Mouse (Mus musculus) right cerebral cortex, postnatal 36 days (tissue): ENCODE results near the gene Apon.
"Not testable (repeated sequence)": the region's sequence is repeated elsewhere in the genome, so short reads cannot be mapped to it uniquely, and the experiment has no call there.

Source experiments
- DNase-seq, 2 experiments: peaks; one replicate each; pipeline ENCODE4 v3.0.0; 2022; ENCODE audit warnings: low spot score in 2 of 2, mixed read lengths in 1 of 2

Apon gene

DNA sequence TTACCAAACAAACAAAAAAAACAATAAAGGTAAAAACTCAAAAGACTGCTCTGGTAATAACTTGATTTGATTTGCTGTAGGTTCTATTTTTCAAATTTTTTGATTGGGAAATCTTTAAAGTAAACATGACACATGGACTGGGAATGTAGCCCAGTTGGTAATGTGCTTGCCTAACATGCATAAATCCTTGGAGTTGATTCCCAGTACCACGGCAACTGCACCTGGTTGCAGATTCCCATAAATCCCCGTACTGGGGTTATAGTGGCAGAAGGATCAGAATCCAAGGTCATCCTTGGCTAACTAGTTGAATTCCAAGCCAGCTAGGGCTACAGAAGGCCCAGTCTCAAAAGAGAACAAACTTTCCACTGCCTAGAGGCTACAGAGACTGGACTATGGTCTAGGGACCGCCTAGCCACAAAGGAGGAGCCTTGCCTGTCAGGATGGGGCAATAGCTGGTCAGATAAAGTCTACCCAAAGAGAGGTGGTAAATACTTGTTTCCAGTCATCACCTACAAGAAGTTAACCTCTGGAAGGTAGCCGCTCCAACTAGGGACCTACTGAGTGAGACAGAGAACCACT is at the start of gene Apon:
Gene Apon, plus strand, starts transcription at position 420 of the 579 bp plus-strand sequence.
- no peak for DNase-seq

DNA sequence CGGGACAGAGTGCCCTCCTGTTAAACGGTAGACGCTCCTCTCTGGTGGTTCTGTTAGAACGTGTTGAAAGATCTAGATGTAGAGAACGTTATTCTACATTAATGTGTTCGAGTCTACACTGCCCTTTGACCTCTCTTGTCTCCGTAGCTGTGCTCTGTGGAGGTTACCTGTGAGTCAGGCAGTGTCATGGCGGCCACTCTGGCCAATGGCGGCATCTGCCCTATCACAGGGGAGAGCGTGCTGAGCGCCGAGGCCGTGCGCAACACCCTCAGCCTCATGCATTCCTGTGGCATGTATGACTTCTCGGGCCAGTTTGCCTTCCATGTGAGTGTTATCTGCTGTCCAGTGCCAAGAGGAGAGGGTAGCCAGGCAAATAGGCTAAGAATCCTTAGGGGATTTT is 49.0 kb upstream of the Apon start:
- DNase-seq = no peak

DNA sequence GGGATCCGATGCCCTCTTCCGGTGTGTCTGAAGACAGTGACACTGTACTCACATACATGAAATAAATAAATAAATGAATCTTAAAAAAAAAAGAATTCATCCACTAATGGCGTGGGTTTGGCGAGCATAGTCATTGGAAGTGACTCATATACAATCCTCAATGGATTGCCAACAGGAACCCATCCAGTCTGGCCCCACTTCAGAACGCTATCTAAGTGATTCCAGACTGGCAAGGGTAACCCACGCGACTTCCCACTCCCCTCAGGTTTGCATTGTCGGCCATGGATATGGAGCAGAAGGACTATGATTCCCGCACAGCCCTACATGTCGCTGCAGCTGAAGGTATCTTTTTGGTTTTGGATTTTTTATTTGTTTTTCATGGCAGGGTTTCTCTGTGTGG is 45.6 kb upstream of the Apon start:
- no peak for DNase-seq

DNA sequence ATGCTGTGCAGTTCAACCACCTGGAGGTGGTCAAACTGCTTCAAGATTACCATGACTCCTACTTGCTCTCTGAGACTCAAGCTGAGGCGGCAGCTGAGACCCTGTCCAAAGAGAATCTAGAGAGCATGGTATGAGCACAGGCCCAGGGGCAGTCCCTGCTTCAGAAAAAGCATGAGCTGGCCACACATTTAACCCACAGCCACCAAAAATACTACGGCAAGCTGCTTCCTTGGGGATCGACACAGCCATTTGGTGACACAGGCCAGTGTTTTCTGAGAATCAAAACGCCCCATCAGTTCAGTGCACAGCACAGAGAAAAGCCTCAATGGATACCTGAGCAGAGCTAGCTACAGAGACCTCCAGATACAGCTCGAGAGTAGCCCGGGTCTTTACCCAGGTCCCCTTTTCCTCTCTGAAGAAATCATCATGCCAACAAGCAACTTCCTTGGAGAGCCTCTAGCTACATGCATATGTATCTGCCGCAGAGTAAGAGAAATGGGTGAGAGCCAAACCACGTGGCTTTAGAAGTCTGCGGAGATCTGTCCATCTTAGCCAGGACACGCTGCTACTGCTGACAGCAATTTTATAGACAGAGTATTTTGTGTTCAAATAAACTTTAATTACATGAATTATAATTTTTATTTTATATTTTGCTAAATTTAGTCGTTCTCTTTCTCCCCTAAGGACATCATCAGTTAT is 44.4 kb upstream of the Apon start:
- no peak for DNase-seq

DNA sequence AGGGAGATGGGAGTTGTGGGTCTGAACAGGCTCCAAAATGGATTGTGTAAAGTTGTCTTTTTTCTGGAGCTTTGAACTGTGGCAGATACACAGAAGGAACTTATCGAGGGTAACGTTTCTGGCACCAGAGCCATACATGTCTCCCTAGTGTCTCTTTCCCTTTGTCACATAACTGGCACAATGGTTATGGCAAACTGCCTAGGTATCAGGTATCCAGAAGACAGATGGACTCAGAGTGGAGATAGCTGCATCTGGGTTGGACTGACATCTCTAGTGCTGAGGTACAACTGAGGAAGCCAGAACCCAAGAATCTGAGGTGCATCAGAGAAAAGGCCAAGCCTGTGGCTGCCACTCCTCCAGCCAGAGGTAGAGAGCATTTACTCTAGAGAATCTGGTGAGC is 43.8 kb upstream of the Apon start:
- no peak for DNase-seq

DNA sequence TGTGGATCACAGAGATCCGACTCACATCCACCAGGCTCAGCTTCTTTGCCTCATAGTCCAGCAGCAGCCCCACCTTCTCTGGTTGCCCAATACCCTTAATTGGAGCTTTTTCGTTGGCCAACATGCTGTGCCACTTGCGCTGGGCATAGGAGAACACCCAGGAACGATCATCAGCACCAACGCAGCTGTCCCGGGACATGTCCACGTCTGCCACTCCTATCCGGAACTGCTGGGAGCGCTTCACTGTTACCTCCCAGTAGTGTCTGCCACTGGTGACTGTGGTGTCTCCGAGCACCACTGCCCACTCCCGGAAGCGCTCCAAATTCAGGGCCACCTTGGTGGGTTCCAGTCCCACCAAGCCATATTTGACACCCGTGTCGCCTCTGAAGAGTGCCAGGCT is 42.9 kb upstream of the Apon start:
- no peak for DNase-seq

DNA sequence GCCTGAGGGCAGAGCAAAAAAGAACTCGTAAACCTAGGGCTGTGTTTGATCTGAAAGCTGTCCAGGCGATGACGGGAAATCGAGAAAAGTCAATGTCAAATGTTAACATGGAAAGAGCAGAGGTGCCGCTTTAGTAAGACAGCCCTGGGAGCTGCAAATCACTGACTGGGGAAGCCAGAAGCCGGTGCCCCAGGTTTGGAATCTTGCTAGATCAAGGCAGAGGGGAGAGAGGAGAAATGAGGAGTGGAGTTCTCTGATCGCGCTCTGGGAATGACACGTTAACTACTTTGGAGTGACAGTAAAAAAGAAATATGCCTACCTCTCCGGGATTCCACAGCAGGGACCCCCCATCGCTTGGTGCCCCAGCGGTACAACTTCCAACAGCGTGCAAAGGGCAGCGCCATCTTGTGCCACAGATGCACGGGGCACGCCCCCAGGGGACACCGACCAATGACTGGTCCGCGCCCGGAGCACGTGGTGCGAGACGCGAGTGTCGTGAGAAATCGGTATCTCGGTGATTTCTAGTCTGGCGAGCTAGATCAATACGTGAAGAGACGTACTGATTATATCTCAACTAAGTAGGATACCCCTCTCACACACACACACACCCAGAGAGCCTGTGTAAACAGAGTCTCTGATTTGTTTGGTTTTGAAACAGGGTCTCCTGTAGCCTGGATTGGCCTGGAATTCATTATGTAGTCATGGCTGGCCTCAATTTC is 42.3 kb upstream of the Apon start, which contains the start of gene Spryd4:
Gene Spryd4, minus strand, starts transcription at position 418 of the 719 bp plus-strand sequence.
- peak; percentile 86 to 89 for DNase-seq

DNA sequence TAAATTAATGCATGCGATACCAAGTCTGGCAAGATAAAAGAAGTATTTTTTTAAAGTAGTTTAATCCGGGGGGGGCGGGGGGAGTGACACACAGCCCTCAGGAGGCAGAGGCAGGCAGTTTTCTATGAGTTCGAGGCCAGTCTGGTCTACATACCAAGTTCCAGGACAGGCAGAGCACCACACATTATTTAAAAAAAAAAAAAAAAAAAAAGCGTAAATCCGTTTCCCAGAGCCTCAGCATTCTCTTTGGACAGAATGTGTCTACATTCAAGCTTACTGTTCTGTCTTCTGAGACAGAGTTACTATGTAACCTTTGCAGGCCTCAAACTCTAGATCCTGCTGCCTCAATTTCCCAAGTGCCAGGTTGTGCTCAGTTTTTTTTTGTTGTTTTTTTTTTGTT is 41.7 kb upstream of the Apon start:
- no peak for DNase-seq

DNA sequence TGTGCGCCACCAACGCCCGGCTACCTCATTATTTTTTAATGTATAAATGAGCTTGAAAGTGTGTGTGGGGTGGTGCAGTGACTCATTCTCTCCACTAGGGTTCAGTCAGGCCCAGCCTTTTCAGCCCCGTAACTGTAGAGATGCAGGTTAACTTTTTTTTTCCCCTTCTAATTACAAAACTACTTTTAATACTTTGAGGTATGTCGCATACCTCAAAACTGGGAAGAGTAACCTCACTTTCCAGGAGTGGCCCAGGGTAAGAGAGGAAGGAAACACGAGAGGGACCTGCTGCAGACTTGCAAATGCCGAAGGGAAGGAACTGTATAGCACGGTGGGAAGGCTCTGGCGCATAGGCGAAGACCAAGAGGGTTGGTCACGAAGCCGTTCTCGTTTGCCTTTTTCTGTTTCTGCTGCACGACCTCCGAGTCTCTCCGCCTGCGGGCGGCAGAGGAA is 41.0 kb upstream of the Apon start:
- DNase-seq = peak; percentile 33 to 46

DNA sequence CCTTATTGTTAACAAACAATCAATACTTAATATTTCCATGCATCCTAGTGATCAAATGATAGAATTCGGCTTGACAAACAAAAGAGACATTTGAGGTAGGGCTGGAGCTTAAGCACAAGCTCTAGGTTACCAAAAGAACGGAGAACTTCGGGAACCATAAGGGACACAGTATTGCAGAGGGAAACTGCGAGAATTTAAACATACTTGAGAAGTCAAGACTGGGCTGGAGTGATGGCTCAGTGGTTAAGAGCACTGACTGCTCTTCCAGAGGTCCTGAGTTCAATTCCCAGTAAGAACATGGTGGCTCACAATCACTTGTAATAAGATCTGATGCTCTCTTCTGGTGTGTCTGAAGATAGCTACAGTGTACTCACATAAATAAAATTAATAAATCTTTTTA is 39.8 kb upstream of the Apon start:
- not testable (repeated sequence) for DNase-seq

DNA sequence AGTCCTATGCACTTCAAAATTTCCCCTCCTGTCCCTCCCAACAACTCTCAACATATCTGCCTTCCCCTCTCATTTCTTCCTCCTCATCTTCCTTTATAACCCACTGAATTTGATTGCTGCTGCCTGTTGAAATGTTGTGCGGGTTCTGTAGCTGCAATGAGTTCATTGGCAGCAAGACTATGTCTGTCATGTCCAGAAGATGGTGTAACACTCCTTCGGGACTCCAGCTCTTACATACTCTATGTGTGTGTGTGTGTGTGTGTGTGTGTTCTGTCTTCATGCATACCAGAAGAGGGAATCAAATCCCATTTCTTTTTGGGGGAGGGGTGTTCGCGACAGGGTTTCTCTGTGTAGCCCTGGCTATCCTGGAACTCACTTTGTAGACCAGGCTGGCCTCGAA is 38.9 kb upstream of the Apon start:
- DNase-seq = no peak

DNA sequence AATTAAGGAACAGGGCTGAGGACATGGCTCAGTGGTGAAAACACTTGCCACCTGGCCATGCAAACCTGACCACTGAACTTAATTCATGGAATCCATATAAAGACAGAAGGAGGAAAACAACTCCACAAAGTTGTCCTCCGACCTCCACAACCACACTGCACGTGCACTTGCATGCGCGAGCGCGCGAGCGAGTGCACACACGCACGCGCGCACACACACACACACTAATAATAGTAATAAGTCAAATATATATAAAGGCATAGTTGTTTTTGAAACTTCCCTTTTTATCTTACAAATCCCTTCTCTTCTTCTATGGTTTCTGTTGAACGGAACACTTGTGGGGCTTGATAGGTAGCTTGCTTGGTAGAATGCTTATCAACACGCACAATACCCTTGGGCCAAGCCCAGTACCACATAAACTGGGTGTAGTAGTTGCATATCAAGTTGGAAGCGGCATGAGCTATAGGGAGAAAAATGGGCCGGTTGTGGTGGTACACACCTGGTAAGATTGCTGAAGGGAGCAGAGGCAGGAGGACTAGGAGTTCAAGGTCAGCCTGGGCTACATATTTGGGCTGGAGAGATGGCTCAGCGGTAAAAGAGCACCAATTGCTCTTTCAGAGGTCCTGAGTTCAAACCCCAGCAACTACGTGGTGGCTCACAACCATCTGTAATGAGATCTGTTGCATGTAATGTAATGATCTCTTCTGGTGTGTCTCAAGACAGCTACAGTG is 35.3 kb upstream of the Apon start:
- no peak for DNase-seq

DNA sequence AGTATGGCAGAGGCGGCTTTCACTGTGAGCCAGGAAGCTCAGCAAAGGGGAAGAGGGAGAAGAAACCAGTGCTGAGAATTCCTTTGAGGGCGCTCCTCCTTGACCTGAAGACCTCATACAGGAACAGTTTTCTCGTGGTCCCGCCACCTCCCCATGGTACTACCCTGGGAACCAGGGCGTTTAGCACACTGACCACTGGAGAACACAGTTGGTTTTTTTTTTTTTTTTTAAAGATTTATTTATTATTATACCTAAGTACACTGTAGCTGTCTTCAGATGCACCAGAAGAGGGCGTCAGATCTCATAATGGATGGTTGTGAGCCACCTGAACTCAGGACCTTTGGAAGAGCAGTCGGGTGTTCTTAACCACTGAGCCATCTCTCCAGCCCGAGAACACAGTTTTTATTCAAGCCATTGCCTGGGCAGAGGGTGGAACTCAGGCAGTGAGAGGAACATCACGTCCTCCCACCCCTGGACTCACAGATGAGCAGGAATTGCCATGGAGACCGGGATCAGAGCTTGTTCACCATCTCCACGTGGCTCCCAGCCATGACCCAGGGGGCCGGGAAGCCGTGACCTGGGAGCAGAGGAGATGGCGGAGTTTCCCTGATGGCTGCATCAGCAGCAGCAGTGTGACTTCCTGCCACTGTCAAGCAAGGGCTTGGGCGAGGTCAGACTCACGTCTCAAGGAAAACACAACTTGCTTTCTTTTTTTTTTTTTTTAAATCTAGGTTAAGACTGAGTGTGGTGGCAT is 32.2 kb upstream of the Apon start:
- DNase-seq = no peak

DNA sequence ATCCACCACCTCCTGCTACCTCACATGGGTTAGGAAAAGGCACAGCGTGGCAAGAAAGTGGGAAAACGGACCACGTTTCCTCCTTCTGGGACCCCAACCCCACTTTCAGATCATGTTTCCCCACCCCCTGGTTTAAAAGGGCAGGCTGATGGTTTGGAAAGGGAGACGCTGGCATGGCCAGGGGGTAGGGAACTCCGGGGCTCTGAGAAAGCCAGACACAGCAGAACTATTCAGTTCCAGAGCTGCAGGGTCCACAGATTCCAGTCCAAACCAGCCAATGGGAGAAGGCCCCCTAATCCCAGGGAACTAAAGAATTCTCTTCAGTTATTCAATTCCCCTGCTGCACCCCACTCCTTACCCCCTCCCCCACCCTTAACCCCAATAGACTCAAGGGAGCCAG is 28.8 kb upstream of the Apon start:
- no peak for DNase-seq

DNA sequence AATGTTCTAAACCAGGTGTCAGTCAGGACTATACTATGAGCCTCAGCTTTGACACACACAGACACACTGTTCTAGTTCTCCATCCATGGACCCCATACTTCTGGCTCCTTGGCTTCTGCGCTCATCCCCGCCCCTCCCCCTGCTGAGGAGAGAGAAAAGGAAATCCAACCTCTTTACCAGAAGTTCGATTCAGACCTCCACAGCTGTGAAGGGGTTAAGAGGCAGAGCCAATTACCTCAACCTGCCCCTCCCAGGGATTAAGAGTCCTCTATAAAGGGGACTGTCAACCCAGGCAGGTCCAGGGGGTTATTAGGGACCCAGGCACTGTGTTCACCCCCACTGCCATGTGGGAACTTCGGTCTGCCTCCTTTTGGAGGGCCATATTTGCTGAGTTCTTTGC is 28.4 kb upstream of the Apon start, which contains the start of gene Mip:
Gene Mip, plus strand, starts transcription at position 301 of the 400 bp plus-strand sequence.
- no peak for DNase-seq

DNA sequence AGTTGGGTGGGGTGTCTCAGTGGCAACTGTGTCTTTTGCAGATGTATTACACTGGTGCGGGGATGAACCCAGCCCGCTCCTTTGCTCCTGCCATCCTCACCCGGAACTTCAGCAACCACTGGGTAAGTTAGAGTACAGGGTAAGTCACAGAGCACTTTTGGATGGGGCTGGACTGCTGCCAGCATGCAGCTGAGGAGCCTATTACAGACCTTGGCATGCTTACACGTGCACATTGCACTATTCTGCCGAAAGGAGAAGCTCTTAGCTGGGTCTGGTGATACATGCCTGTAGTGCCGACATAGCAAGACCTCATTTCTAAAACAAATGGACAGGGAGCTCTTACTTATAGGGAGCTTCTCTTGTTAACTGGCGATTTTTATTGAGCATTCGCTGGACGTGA is 26.3 kb upstream of the Apon start:
- no peak for DNase-seq

DNA sequence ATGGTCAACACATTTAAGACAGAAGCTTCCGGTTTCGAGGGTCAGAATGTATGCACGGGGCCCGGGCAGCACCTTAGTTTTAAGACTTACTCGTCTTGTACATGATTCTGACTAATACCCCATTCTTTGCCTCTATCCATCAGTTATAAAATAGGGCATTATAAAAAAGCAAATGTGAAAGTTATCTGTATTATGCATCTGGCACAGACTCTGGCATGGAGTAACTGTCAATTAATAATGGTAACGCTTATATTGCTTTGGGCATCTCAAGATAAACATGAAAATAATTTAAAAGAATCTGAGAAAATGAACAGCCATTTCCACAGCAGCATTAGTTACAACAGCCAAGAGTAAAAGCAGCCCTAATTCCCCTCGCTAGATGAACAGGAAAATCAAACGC is 25.9 kb upstream of the Apon start:
- DNase-seq = no peak

DNA sequence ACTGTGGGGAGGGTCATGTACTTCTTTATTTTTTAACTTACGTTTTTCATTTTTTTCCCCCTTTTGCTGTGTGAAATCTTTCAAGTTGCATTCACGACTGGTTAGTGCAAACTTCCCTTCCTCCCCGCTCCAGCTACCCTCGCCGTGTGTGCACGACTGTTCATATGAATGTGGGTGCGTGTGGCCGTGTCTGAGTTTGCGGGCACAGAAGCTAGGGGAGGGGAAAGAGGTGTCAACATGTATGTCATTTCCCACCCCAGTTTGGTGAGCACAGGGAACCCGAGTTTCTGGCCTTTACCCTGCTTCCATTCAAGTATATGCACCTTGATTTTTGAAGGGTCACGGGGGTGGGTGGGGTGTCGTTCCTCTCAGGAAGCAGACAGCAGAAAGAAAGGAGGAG is 23.3 kb upstream of the Apon start:
- DNase-seq = no peak

DNA sequence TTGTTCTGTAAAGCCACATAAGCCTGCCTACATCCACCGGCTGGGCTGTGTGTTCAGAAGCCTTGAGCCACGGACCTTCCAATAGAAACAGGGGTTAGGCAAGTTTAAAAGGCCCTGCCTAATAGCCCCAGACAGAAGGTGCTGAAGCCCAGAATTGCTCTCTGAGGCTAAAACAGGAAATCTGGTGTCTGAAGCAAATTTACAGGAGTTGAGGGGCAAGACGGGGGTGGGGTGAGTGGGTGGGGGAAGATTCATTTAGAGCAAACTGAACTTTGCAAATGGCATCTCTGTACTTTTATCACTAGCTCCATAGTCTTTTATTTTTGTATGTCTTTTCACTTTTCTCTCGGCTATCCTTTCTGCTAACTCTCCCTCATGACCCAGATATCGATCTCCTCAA is 22.8 kb upstream of the Apon start:
- no peak for DNase-seq

DNA sequence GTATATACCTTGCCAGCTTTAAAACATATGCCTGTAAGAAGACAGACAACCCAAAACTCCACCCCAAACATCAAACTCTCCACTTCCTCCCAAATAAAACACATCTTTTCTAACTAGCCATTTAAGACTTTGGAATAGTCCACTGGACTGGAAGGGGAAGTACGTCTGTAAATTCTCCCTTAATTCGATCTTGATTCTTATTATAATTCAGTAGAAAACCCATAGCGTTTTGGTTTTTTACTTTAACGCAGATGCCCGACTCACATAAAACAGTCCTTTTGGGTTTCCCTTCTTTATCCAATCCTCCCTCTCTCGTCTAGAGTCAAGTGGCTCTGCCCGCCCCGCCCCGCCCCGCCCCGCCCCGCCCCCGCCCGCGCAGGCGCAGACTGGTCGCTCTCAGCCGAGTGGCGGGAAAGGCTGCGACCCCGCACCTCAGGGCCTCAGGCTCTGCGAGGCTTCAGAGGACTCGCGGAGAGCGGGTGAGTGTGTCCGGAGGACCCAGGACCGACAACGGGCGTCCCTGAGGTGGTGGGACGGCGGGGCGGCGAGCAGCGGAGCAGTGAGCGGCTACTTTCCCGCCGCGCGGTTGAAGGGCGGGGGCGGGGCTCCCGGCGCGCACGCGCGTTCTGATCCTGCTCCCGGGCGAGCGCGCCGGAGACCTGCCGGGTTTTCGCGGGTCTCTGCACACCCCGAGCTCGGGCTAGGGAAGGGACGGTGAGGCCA is 22.0 kb upstream of the Apon start, which contains the start of gene Timeless:
Gene Timeless, plus strand, starts transcription at position 369 of the 723 bp plus-strand sequence.
- peak; percentile 54 to 70 for DNase-seq
